Mouse (Mus musculus) gastrocnemius, postnatal 10 days (tissue): Measurements from ENCODE around the gene Irf9. TPM values are rescaled to one million over a fixed set of nuclear protein-coding genes. Genes with fewer than 3 reads are reported as not detected.
A peak's percentile ranks its signal among the peaks of the same experiment; 100 is the strongest.

Source experiments
- DNase-seq: peaks from one replicate; pipeline ENCODE4 v3.0.0; 2021; ENCODE audit warnings: mixed read lengths
- total RNA-seq, 2 experiments: library from RNA; stranded (reverse); gene quantifications; 2 replicates each; pipeline ENCODE4 v1.2.3; 2021

The Irf9 gene
- total RNA-seq, 2 experiments from 2014 or later = 5.0 to 5.7 TPM

GRCm38 (mm10) chr14:55614565-55615178 is 11.3 kb downstream of the Irf9 start:
- DNase-seq = no peak

GRCm38 (mm10) chr14:55615876-55616275 is 12.5 kb downstream of the Irf9 start:
- no peak for DNase-seq

- DNase-seq = no peak
Observed at GRCm38 (mm10) chr14:55616844-55617243, 13.5 kb downstream of the Irf9 start.

- DNase-seq = no peak
Observed at GRCm38 (mm10) chr14:55617822-55618221, 14.5 kb downstream of the Irf9 start, which contains the start of gene Rec8. Rec8 (plus strand) TSS chr14:55618037.

GRCm38 (mm10) chr14:55618486-55619195 is 15.3 kb downstream of the Irf9 start:
- DNase-seq = no peak

GRCm38 (mm10) chr14:55628077-55628827 is 24.9 kb downstream of the Irf9 start:
- DNase-seq = no peak

- peak; percentile 58 for DNase-seq
Observed at GRCm38 (mm10) chr14:55629312-55629711, 25.9 kb downstream of the Irf9 start.

- DNase-seq = peak; percentile 56
Observed at GRCm38 (mm10) chr14:55634874-55635522, 31.6 kb downstream of the Irf9 start.

GRCm38 (mm10) chr14:55635523-55636007 is 32.2 kb downstream of the Irf9 start, which contains the start of gene Ipo4:
Ipo4 (minus strand) TSS chr14:55635957.
- peak; percentile 85 for DNase-seq

GRCm38 (mm10) chr14:55637795-55638194 is 34.4 kb downstream of the Irf9 start, which contains the start of gene Gm49378:
Gm49378 (minus strand) TSS chr14:55637895.
- DNase-seq = no peak

GRCm38 (mm10) chr14:55640816-55641215 is 37.4 kb downstream of the Irf9 start:
- DNase-seq = no peak

- no peak for DNase-seq
Observed at GRCm38 (mm10) chr14:55641291-55641690, 37.9 kb downstream of the Irf9 start.

GRCm38 (mm10) chr14:55642679-55643059 is 39.3 kb downstream of the Irf9 start:
- no peak for DNase-seq

GRCm38 (mm10) chr14:55643060-55643907 is 39.9 kb downstream of the Irf9 start, which contains the start of gene Tm9sf1:
Tm9sf1 (minus strand) TSS chr14:55643806.
- DNase-seq = peak; percentile 82

- no peak for DNase-seq
Observed at GRCm38 (mm10) chr14:55644261-55644888, 41.0 kb downstream of the Irf9 start.

GRCm38 (mm10) chr14:55649884-55650283 is 46.5 kb downstream of the Irf9 start, which contains the start of gene Tssk4:
Tssk4 (plus strand) TSS chr14:55650184.
- DNase-seq = no peak

- no peak for DNase-seq
Observed at GRCm38 (mm10) chr14:55651528-55651927, 48.2 kb downstream of the Irf9 start.

- DNase-seq = no peak
Observed at GRCm38 (mm10) chr14:55656935-55657334, 53.6 kb downstream of the Irf9 start.

- no peak for DNase-seq
Observed at GRCm38 (mm10) chr14:55658011-55658410, 54.6 kb downstream of the Irf9 start.
